Mouse (Mus musculus) splenic B cell, adult 2 months (primary cell): ENCODE data around the gene Nup43.

Experiments
- DNase-seq: peaks from one replicate; pipeline ENCODE4 v3.0.0-alpha.2; 2011; ENCODE audit warnings: low read depth, low spot score
- H3K27me3 ChIP-seq: 2 replicates; pipeline ENCODE4 v1.6.1; 2012; ENCODE audit warnings: mild to moderate bottlenecking, low read length, moderate library complexity, mixed read lengths; ENCODE audit not compliant: control insufficient read depth, poor library complexity, insufficient read depth, severe bottlenecking
- H3K36me3 ChIP-seq: 2 replicates; pipeline ENCODE4 v1.6.1; 2012; ENCODE audit warnings: mild to moderate bottlenecking, low read length, moderate library complexity, mixed read lengths; ENCODE audit not compliant: control insufficient read depth, poor library complexity, insufficient read depth, severe bottlenecking

Gene Nup43

GRCm38 (mm10) chr10:7663159-7664026, 3.9 kb upstream of the Nup43 start:
- peak; percentile 94 for DNase-seq
- no peaks in the 10 kb centered on the region for H3K27me3 ChIP-seq
- H3K36me3 ChIP-seq, result no peaks in the 10 kb centered on the region

- H3K27me3 ChIP-seq, result no peaks in the 10 kb centered on the region
- H3K36me3 ChIP-seq, result no peaks in the 10 kb centered on the region
- DNase-seq, result no peak
Measured at GRCm38 (mm10) chr10:7664027-7664526, 3.2 kb upstream of the Nup43 start.

- DNase-seq, result no peak
- Histone ChIP-seq H3K27me3 (no peaks in the 10 kb centered on the region), H3K36me3 (no peaks in the 10 kb centered on the region)
Measured at GRCm38 (mm10) chr10:7664889-7665288, 2.4 kb upstream of the Nup43 start.

GRCm38 (mm10) chr10:7673673-7674072, 6.4 kb downstream of the Nup43 start:
- DNase-seq, result peak; percentile 71

GRCm38 (mm10) chr10:7680731-7681301, 13.5 kb downstream of the Nup43 start, which contains the start of the genes Pcmt1 and Lats1:
TSS of gene Pcmt1 (minus strand) at chr10:7681136.
TSS of gene Lats1 (plus strand) at chr10:7681214.
- peak; percentile 79 for DNase-seq
- Histone ChIP-seq H3K27me3 (no peaks in the 10 kb centered on the region), H3K36me3 (peaks cover 1% of the 10 kb centered on the region; the same call in 1 of the 2 replicates)

More at GRCm38 (mm10) chr10:7673673-7674072, 6.4 kb downstream of the Nup43 start:
- no peaks in the 10 kb centered on the region for H3K27me3 ChIP-seq
- peaks cover 8% of the 10 kb centered on the region for H3K36me3 ChIP-seq

- Histone ChIP-seq H3K36me3 (0 out of 2 replicates have a peak, but pooled peaks cover 1% of the 10 kb centered on the region), H3K27me3 (no peaks in the 10 kb centered on the region)
- DNase-seq, result peak; percentile 51
Measured at GRCm38 (mm10) chr10:7681343-7682025, 14.2 kb downstream of the Nup43 start.

DNA sequence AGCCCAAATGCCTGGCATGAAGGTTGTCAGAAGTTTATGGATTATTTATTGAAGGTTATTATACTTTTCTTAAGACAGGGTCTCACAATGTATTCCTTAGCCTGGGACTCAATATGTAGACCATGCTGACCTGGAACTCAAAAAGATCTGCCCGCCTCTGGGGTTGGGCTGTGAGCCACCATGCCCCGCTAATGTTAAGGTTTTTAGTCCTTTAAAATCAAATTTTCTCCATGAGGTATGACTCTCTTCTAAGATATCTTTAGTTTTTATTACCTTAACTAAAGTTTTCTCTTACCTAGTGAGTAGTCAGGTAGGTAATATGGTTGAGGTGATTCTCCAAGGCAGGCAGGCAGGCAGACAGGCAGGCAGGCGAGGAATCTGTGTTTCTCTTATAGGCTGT, 14.9 kb downstream of the Nup43 start:
- no peaks in the 10 kb centered on the region for H3K36me3 ChIP-seq
- H3K27me3 ChIP-seq, result no peaks in the 10 kb centered on the region
- DNase-seq, result no peak

- H3K36me3 ChIP-seq, result no peaks in the 10 kb centered on the region
- H3K27me3 ChIP-seq, result no peaks in the 10 kb centered on the region
- no peak for DNase-seq
Measured at GRCm38 (mm10) chr10:7686902-7687301, 19.6 kb downstream of the Nup43 start.

DNA sequence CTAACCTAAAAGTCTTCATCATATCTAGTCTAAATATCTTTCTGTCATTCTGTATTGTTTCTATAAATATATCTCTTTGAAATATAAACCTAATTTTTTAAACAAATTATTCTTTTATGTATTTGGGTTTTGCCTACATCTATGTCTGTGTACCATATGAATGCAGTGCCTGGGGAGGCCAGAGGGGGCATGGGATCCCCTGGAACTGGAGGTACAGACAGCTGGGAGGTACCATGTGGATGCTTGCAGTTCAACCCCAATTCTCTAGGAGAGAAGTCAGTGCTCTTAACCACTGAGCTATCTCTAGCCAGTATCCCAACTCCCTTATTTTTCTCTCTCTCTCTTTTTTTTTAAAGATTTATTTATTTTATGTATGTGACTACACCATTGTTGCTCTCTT, 28.0 kb downstream of the Nup43 start:
- DNase-seq, result peak; percentile 41
- H3K27me3 ChIP-seq, result no peaks in the 10 kb centered on the region
- peaks cover 17% of the 10 kb centered on the region; the same call in 1 of the 2 replicates for H3K36me3 ChIP-seq

GRCm38 (mm10) chr10:7700120-7700519, 32.8 kb downstream of the Nup43 start:
- no peak for DNase-seq
- H3K27me3 ChIP-seq, result no peaks in the 10 kb centered on the region
- peaks cover 9% of the 10 kb centered on the region for H3K36me3 ChIP-seq

- no peaks in the 10 kb centered on the region for H3K27me3 ChIP-seq
- no peak for DNase-seq
Measured at GRCm38 (mm10) chr10:7702586-7702985, 35.3 kb downstream of the Nup43 start.

DNA sequence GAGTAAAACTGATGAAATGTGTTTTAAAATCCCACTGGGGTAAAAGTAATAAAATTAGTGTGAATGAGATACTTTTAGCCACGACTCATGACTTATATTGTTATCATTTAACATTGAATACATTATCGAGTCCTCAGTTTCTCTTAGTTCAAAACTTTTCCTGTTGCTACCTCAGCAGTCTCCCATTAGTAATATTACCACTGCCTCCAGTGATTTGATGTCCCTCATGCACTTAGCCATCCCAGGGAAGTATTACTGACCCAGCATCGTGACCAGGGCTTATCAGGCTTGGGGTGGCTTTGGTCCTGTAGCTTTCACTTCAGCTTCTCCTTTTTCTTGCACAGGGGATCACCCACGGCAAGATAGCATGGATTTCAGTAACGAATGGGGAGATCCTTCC, 42.8 kb downstream of the Nup43 start:
- Histone ChIP-seq H3K27me3 (no peaks in the 10 kb centered on the region), H3K36me3 (peaks cover 6% of the 10 kb centered on the region)
- no peak for DNase-seq

More at GRCm38 (mm10) chr10:7702586-7702985, 35.3 kb downstream of the Nup43 start:
- H3K36me3 ChIP-seq, result peaks cover 10% of the 10 kb centered on the region

- no peak for DNase-seq
- no peaks in the 10 kb centered on the region for H3K27me3 ChIP-seq
Measured at GRCm38 (mm10) chr10:7712506-7712905, 45.2 kb downstream of the Nup43 start.

GRCm38 (mm10) chr10:7715056-7715455, 47.8 kb downstream of the Nup43 start:
- no peaks in the 10 kb centered on the region; the same call in none of the 2 replicates for H3K36me3 ChIP-seq
- DNase-seq, result no peak
- H3K27me3 ChIP-seq, result no peaks in the 10 kb centered on the region

More at GRCm38 (mm10) chr10:7712506-7712905, 45.2 kb downstream of the Nup43 start:
- H3K36me3 ChIP-seq, result peaks cover 3% of the 10 kb centered on the region
